Mouse (Mus musculus) spleen, adult 2 months (tissue): ENCODE results near the gene Gramd4. TPM values are rescaled to one million over a fixed set of nuclear protein-coding genes. Genes with fewer than 3 reads are reported as not detected.
"Not testable (repeated sequence)": the region's sequence is repeated elsewhere in the genome, so short reads cannot be mapped to it uniquely, and the experiment has no call there.

ENCODE experiments used
- DNase-seq, 2 experiments: peaks; one replicate each; pipeline versions ENCODE4 v3.0.0 to v3.0.0-alpha.2; 2012 to 2021; ENCODE audit warnings: low spot score in 2 of 2, low read depth in 1 of 2
- H3K27ac ChIP-seq: fragments of 200-500 bp; 2 replicates; pipeline ENCODE4 v1.5.1; 2012; ENCODE audit warnings: low read length, inconsistent platforms; ENCODE audit not compliant: insufficient read depth
- H3K27me3 ChIP-seq: fragments of 200-500 bp; 2 replicates; pipeline ENCODE4 v1.6.1; 2012; ENCODE audit warnings: mild to moderate bottlenecking, moderate library complexity, low read length, inconsistent platforms; ENCODE audit not compliant: control insufficient read depth, insufficient read depth
- H3K36me3 ChIP-seq: fragments of 200-500 bp; 2 replicates; pipeline ENCODE4 v1.6.1; 2012; ENCODE audit warnings: mild to moderate bottlenecking, low read length, inconsistent platforms; ENCODE audit not compliant: control insufficient read depth, insufficient read depth
- H3K4me1 ChIP-seq: fragments of 200-500 bp; 2 replicates; pipeline ENCODE4 v1.6.1; 2011; ENCODE audit warnings: inconsistent platforms; ENCODE audit not compliant: control insufficient read depth, insufficient read depth, insufficient read length
- H3K4me3 ChIP-seq: fragments of 200-500 bp; 2 replicates; pipeline ENCODE4 v1.5.1; 2011; ENCODE audit warnings: mild to moderate bottlenecking, inconsistent platforms; ENCODE audit not compliant: insufficient read depth, insufficient read length; ENCODE audit errors: extremely low read depth
- CTCF ChIP-seq: fragments of 200-500 bp; IDR thresholded peaks from 2 replicates; pipeline ENCODE4 v1.5.1; 2011; ENCODE audit warnings: mild to moderate bottlenecking, inconsistent platforms; ENCODE audit not compliant: insufficient read depth, insufficient read length, insufficient replicate concordance; ENCODE audit errors: extremely low read depth
- POLR2A ChIP-seq: fragments of 200-500 bp; IDR thresholded peaks from 2 replicates; pipeline ENCODE4 v1.6.1; 2011; ENCODE audit warnings: low read depth, low read length, inconsistent platforms
- WGBS: fragments of 180-500 bp; shearing (Covaris S2); methylation state at CpG from one replicate; pipeline ENCODE4 v1.1.7; 2018; 5-methylcytosine and 5-hydroxymethylcytosine counted together
- polyA plus RNA-seq: library from polyadenylated mRNA; depleted of rRNA; stranded (reverse); fragments of >200 nt; gene quantifications from 2 replicates; pipeline ENCODE4 v1.2.3, GENCODE M21; 2012

Gramd4 gene
- polyA plus RNA-seq, 1 experiment, result 36.2 TPM

- no peak overlapping the region for H3K4me3 ChIP-seq
- no peak overlapping the region for H3K27ac ChIP-seq
- WGBS, result 77% methylated on average over 10 of the region's 10 CpGs
- TF ChIP-seq POLR2A, result no peak
- no peak for TF ChIP-seq CTCF
- H3K4me1 ChIP-seq, result no peaks in the 10 kb centered on the region
- no peaks in the 10 kb centered on the region for H3K27me3 ChIP-seq
- H3K36me3 ChIP-seq, result peaks cover 50% of the 10 kb centered on the region
- no peak for DNase-seq
Observed at GRCm38 (mm10) chr15:86160906-86161305, 103.4 kb downstream of the Gramd4 start.

GRCm38 (mm10) chr15:86161800-86162199, 104.3 kb downstream of the Gramd4 start:
- not testable (repeated sequence) for H3K4me1 ChIP-seq, H3K27me3 ChIP-seq, H3K27ac ChIP-seq, H3K4me3 ChIP-seq, DNase-seq
- peaks cover 48% of the 10 kb centered on the region for H3K36me3 ChIP-seq
- TF ChIP-seq CTCF, result peak; percentile 15; the same call in 1 of the 2 replicates
- WGBS, result 97% methylated on average over 3 of the region's 3 CpGs

- 92% methylated on average over 21 of the region's 21 CpGs for WGBS
- H3K4me3 ChIP-seq, result no peak overlapping the region
- TF ChIP-seq CTCF (no peak), POLR2A (no peak)
- no peak for DNase-seq
- H3K27me3 ChIP-seq, result no peaks in the 10 kb centered on the region
- H3K27ac ChIP-seq, result no peak overlapping the region
- peaks cover 15% of the 10 kb centered on the region; the same call in 1 of the 2 replicates for H3K4me1 ChIP-seq
- peaks cover 33% of the 10 kb centered on the region for H3K36me3 ChIP-seq
Observed at GRCm38 (mm10) chr15:86164718-86165345, 107.3 kb downstream of the Gramd4 start.

GRCm38 (mm10) chr15:86165811-86166590, 108.5 kb downstream of the Gramd4 start:
- TF ChIP-seq CTCF (0 out of 2 replicates have a peak, but pooled peaks have one; percentile 1), POLR2A (no peak)
- Histone ChIP-seq H3K27ac (no peak overlapping the region), H3K36me3 (peaks cover 32% of the 10 kb centered on the region), H3K27me3 (no peaks in the 10 kb centered on the region), H3K4me1 (peaks cover 22% of the 10 kb centered on the region; the same call in 1 of the 2 replicates), H3K4me3 (no peak overlapping the region)
- 87% methylated on average over 24 of the region's 24 CpGs for WGBS
- no peak for DNase-seq

- WGBS, result 92% methylated on average over 7 of the region's 7 CpGs
- TF ChIP-seq POLR2A (no peak), CTCF (no peak)
- H3K36me3 ChIP-seq, result peaks cover 26% of the 10 kb centered on the region
- no peak overlapping the region for H3K4me3 ChIP-seq
- DNase-seq, result no peak
- peaks cover 30% of the 10 kb centered on the region; the same call in 1 of the 2 replicates for H3K4me1 ChIP-seq
- H3K27ac ChIP-seq, result no peak overlapping the region; the same call in 1 of the 2 replicates
- no peaks in the 10 kb centered on the region for H3K27me3 ChIP-seq
Observed at GRCm38 (mm10) chr15:86167032-86167655, 109.6 kb downstream of the Gramd4 start.

- TF ChIP-seq CTCF (no peak), POLR2A (no peak)
- 62% methylated on average over 10 of the region's 10 CpGs for WGBS
- H3K4me1 ChIP-seq, result peaks cover 38% of the 10 kb centered on the region; the same call in 1 of the 2 replicates
- H3K27ac ChIP-seq, result peak overlapping the region; percentile 59
- no peak for DNase-seq
- H3K36me3 ChIP-seq, result peaks cover 22% of the 10 kb centered on the region
- no peaks in the 10 kb centered on the region for H3K27me3 ChIP-seq
- no peak overlapping the region for H3K4me3 ChIP-seq
Observed at GRCm38 (mm10) chr15:86167787-86168504, 110.5 kb downstream of the Gramd4 start.
